Mouse (Mus musculus): ENCODE measurements at regions not wholly inside any gene's neighbourhood (a gene's known extent, or its start where the extent isn't known, plus 50 kb on each side); places are given as distances from the start of the nearest gene placed in this dataset.

DNA sequence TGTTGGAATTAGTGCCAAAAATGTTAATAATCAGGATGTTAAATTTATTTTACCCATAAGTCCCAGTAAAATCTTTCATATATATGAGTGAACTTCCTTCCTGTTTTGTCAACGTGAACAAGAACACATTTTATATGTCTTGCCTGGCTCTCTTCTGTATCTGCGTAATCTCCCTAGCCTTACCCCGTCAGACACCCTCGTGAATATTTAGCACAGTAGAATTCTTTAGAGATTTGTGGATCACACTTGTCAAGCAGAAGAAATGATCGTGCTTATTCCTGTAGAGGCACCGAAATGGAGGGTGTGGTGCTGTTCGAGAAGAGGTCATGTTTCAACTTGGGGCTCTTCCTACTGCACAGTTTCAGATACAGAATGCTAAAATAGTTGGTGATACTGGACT, 157.2 kb upstream of the Zbtb20 start:
- H3K9ac ChIP-seq (ENCODE audit: low read length): no peak overlapping the region
- no peak overlapping the region for H3K4me3 ChIP-seq (ENCODE audit: low read depth, low read length)
- ATAC-seq (replicated peaks; ENCODE audit: low FRiP score): no peak
- no peak overlapping the region for H3K4me2 ChIP-seq (ENCODE audit: low read depth, low read length, severe bottlenecking)
- 79% methylated on average over 7 of the region's 7 CpGs for WGBS
- 0 out of 2 replicates have a peak, but pooled peaks cover 9% of the 10 kb centered on the region for H3K4me1 ChIP-seq (replicated peaks; ENCODE audit: control insufficient read depth, insufficient read depth, low read length)
- DNase-seq (ENCODE audit: low spot score): no peak
- H3K9me3 ChIP-seq (ENCODE audit: control insufficient read depth, low read length): no peaks in the 10 kb centered on the region
- no peak overlapping the region for H3K27ac ChIP-seq (ENCODE audit: low read depth, low read length)
- no peaks in the 10 kb centered on the region for H3K27me3 ChIP-seq (ENCODE audit: control insufficient read depth, insufficient read depth, low read length)
- H3K36me3 ChIP-seq (ENCODE audit: control insufficient read depth, insufficient read depth, low read length): no peaks in the 10 kb centered on the region

DNA sequence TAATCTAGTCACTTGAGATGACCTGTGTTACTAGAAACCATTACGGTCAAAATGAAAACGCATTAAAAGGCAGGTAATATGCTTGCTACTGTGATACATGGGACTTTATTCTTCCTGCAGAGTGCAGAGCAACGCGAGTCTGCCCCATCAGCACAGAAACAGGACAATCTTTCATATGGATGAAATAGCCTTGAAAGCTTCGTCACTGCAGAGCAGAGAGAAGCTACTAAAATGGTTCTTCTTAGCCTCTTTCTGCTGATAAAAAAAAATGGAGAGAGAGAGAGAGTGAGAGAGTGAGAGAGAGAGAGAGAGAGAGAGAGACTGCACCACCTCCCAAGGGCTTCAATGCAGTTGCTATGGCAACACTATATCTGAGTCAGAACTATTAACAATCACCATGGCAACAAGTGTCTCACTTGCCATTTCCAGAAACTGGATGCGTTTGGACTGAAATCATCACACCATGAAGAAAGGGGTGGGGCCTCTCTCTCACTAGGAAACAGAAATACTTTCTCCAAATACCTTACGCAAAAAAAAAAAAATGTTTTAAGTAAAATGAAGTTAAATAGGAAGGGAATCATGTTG, 157.8 kb upstream of the Zbtb20 start:
- H3K27ac ChIP-seq (ENCODE audit: low read depth, low read length): peak overlapping the region; percentile 64; the same call in 1 of the 2 replicates
- H3K4me2 ChIP-seq (ENCODE audit: low read depth, low read length, severe bottlenecking): no peak overlapping the region
- no peaks in the 10 kb centered on the region for H3K27me3 ChIP-seq (ENCODE audit: control insufficient read depth, insufficient read depth, low read length)
- no peak overlapping the region for H3K4me3 ChIP-seq (ENCODE audit: low read depth, low read length)
- H3K36me3 ChIP-seq (ENCODE audit: control insufficient read depth, insufficient read depth, low read length): no peaks in the 10 kb centered on the region
- no peak overlapping the region; the same call in 1 of the 2 replicates for H3K9ac ChIP-seq (ENCODE audit: low read length)
- H3K9me3 ChIP-seq (ENCODE audit: control insufficient read depth, low read length): no peaks in the 10 kb centered on the region
- DNase-seq (ENCODE audit: low spot score) (no peak), ATAC-seq (replicated peaks; ENCODE audit: low FRiP score) (peak; percentile 89)
- H3K4me1 ChIP-seq (replicated peaks; ENCODE audit: control insufficient read depth, insufficient read depth, low read length): 0 out of 2 replicates have a peak, but pooled peaks cover 9% of the 10 kb centered on the region
- WGBS: 56% methylated on average over 7 of the region's 7 CpGs

DNA sequence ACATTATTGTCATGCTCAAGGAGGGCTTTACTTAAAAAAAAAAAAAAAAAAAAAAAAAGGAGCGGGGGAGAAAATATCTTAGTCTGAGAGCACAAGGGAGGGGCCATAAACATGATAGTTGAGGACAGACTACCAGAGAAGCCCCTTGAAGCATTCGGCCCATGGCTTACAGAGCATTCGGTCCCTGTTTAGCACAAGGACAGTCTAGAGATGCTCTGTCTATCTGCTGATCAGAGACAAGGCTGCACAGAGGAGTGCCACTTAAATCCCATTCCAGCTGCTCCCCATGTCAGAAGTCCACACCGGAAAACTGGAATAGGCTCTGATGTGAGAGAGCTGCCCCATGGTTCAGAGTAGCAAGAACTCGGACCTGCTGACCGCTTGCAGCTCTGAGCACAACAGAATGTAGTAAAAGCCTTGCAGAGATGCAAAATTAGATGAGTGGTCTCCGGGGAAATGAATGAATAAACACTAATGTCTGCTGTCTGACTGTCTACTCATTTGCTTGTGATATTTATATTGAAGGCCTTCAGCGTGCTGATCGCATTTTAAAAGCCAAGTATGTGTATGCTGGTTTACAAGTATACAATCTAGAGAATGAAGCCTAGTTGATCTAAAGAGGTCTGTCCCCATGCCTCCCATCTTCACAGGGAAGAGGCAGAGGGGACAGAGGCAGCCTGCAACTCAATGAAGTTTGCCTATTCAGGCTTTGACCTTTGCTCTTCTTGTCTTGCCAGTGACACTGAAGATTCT, 158.4 kb upstream of the Zbtb20 start:
- H3K27ac ChIP-seq (ENCODE audit: low read depth, low read length): peak overlapping the region; percentile 64; the same call in 1 of the 2 replicates
- H3K9me3 ChIP-seq (ENCODE audit: control insufficient read depth, low read length): no peaks in the 10 kb centered on the region
- H3K27me3 ChIP-seq (ENCODE audit: control insufficient read depth, insufficient read depth, low read length): no peaks in the 10 kb centered on the region
- no peak for DNase-seq (ENCODE audit: low spot score)
- no peaks in the 10 kb centered on the region for H3K36me3 ChIP-seq (ENCODE audit: control insufficient read depth, insufficient read depth, low read length)
- H3K9ac ChIP-seq (ENCODE audit: low read length): no peak overlapping the region; the same call in 1 of the 2 replicates
- H3K4me2 ChIP-seq (ENCODE audit: low read depth, low read length, severe bottlenecking): no peak overlapping the region
- no peak overlapping the region for H3K4me3 ChIP-seq (ENCODE audit: low read depth, low read length)
- WGBS: 82% methylated on average over 9 of the region's 9 CpGs
- peak; percentile 39; the same call in 1 of the 2 replicates for ATAC-seq (replicated peaks; ENCODE audit: low FRiP score)
- 0 out of 2 replicates have a peak, but pooled peaks cover 9% of the 10 kb centered on the region for H3K4me1 ChIP-seq (replicated peaks; ENCODE audit: control insufficient read depth, insufficient read depth, low read length)

DNA sequence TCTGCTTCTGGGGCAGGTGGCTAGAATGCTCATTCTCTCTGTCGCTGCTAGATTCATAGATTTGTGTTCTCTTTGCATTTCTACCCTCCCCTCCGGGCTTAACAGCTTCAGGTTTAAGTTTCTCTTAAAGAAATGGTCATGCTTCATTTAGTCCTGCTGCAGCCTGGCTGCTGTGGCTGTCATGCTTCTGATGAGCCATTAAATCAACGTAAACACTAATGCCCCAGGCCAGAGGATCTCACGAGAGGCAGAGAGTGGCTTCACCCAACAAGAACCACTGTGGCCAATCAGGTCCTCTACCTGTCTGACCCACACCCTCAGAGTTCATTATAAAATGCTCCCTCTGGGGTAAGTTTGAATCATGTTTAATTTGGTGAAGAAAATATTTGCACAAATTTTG, 173.0 kb upstream of the Zbtb20 start:
- Histone ChIP-seq H3K27me3 (ENCODE audit: control insufficient read depth, insufficient read depth, low read length) (no peaks in the 10 kb centered on the region), H3K36me3 (ENCODE audit: control insufficient read depth, insufficient read depth, low read length) (no peaks in the 10 kb centered on the region), H3K27ac (ENCODE audit: low read depth, low read length) (no peak overlapping the region), H3K4me2 (ENCODE audit: low read depth, low read length, severe bottlenecking) (no peak overlapping the region), H3K9me3 (ENCODE audit: control insufficient read depth, low read length) (no peaks in the 10 kb centered on the region), H3K4me3 (ENCODE audit: low read depth, low read length) (no peak overlapping the region), H3K4me1 (replicated peaks; ENCODE audit: control insufficient read depth, insufficient read depth, low read length) (no peaks in the 10 kb centered on the region), H3K9ac (ENCODE audit: low read length) (no peak overlapping the region)
- DNase-seq (ENCODE audit: low spot score) (no peak), ATAC-seq (replicated peaks; ENCODE audit: low FRiP score) (no peak)
- WGBS: 41% methylated on average over 4 of the region's 4 CpGs

DNA sequence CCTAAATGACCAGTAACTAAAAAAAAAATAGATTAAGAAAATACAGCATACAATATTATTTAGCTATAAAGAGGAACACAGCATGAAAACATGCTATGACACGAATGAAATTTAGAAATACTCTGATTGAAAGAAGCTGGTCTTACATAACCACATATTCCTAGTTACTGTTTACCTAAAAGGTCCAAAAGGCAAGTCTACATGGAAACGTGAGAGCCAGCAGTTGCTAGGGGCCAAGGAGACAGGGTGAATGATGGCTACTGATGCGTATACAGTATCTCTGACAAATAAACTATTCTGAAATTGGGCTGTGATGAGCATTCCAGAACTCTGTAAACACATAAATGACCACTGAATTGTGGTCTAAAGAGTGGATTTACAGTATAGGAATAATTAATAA, 194.5 kb upstream of the Zbtb20 start:
- H3K9ac ChIP-seq (ENCODE audit: low read length): no peak overlapping the region
- WGBS: 86% methylated on average over 3 of the region's 3 CpGs
- DNase-seq (ENCODE audit: low spot score): no peak

DNA sequence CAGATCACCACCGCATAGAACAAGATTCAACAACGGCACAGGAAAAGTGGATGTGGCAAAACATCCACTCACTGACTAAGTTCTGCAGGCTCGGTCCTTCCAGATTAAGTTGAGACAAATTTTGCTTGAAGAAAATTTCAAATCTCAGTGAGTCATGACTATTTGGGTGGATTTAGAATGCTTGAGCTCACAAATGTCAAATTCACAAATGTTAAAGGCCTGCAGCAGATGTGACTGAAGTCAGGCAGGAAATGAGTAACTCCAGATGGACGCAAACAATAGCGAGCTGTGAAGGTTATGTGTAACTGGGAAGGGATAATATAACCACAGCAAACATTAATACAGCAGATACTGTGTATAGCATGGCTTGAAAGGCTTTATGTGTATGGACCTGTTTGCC, 198.5 kb upstream of the Zbtb20 start:
- H3K36me3 ChIP-seq (ENCODE audit: control insufficient read depth, insufficient read depth, low read length): no peaks in the 10 kb centered on the region
- ATAC-seq (replicated peaks; ENCODE audit: low FRiP score) (no peak), DNase-seq (ENCODE audit: low spot score) (no peak)
- no peak overlapping the region for H3K4me2 ChIP-seq (ENCODE audit: low read depth, low read length, severe bottlenecking)
- 90% methylated on average over 5 of the region's 5 CpGs for WGBS
- no peaks in the 10 kb centered on the region for H3K4me1 ChIP-seq (replicated peaks; ENCODE audit: control insufficient read depth, insufficient read depth, low read length)
- H3K27me3 ChIP-seq (ENCODE audit: control insufficient read depth, insufficient read depth, low read length): no peaks in the 10 kb centered on the region
- no peak overlapping the region for H3K4me3 ChIP-seq (ENCODE audit: low read depth, low read length)
- no peak overlapping the region for H3K9ac ChIP-seq (ENCODE audit: low read length)
- no peak overlapping the region for H3K27ac ChIP-seq (ENCODE audit: low read depth, low read length)
- no peaks in the 10 kb centered on the region for H3K9me3 ChIP-seq (ENCODE audit: control insufficient read depth, low read length)

More for the DNA sequence above, 194.5 kb upstream of the Zbtb20 start:
- ATAC-seq (replicated peaks; ENCODE audit: low FRiP score): no peak
- no peak overlapping the region for H3K27ac ChIP-seq (ENCODE audit: low read depth, low read length)
- H3K9me3 ChIP-seq (ENCODE audit: control insufficient read depth, low read length): no peaks in the 10 kb centered on the region
- no peaks in the 10 kb centered on the region for H3K4me1 ChIP-seq (replicated peaks; ENCODE audit: control insufficient read depth, insufficient read depth, low read length)
- no peak overlapping the region for H3K4me3 ChIP-seq (ENCODE audit: low read depth, low read length)
- H3K36me3 ChIP-seq (ENCODE audit: control insufficient read depth, insufficient read depth, low read length): no peaks in the 10 kb centered on the region
- H3K27me3 ChIP-seq (ENCODE audit: control insufficient read depth, insufficient read depth, low read length): no peaks in the 10 kb centered on the region
- no peak overlapping the region for H3K4me2 ChIP-seq (ENCODE audit: low read depth, low read length, severe bottlenecking)

DNA sequence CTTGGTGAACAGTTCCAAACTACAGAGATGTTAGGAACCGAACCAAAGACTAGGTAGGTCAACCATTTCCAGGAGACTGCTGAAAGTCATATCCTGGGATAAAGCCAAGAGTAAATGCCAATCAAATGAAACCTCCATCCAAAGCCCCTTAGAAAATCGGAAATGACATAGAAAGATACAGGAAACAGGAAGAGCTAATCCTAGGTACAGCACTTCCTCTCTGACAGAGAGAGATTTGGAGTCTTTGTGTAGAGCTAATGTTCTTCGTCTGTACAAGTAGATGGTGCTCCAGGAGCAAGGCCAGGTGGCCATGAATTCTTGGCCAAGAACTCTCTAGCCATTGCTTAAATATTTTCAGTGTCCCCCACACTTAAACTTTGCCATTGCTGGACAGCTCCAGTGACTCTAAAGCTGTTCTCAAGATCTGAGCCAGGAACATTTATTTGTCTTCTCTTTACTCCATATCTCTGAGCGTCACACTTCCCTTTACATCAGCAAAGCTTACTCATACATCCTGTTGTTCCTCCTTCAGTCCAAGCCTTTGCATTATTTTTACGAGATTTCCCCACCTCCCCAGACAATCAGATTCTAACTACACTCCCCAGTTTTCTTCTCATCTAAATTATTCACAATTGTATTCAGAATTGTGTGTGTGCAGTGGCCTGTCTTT, 199.1 kb upstream of the Zbtb20 start:
- WGBS: 82% methylated on average over 5 of the region's 5 CpGs

DNA sequence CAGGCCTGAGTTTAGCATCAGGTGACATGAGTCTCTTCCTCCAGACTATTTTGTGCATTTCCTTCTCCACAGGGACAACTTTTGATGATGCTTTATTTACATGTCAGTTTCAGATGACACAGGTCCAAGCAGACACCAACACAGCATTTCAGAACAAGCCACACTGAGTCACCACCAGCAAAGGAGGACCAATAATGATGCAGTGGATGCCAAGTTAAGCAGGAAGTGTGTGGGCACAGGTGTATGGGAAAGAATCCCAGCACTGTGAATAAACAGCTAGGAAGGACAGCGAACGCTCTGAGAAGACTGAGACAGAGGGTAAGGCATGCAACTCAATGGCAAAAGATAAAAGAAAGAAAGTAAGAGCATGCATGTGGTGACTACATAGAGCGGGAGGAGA, 200.7 kb upstream of the Zbtb20 start:
- no peak for DNase-seq (ENCODE audit: low spot score)
- H3K36me3 ChIP-seq (ENCODE audit: control insufficient read depth, insufficient read depth, low read length): no peaks in the 10 kb centered on the region
- H3K27me3 ChIP-seq (ENCODE audit: control insufficient read depth, insufficient read depth, low read length): no peaks in the 10 kb centered on the region
- H3K4me3 ChIP-seq (ENCODE audit: low read depth, low read length): no peak overlapping the region
- ATAC-seq (replicated peaks; ENCODE audit: low FRiP score): no peak
- WGBS: 90% methylated on average over 3 of the region's 3 CpGs
- no peak overlapping the region for H3K4me2 ChIP-seq (ENCODE audit: low read depth, low read length, severe bottlenecking)
- no peak overlapping the region for H3K27ac ChIP-seq (ENCODE audit: low read depth, low read length)
- no peak overlapping the region for H3K9ac ChIP-seq (ENCODE audit: low read length)
- H3K4me1 ChIP-seq (replicated peaks; ENCODE audit: control insufficient read depth, insufficient read depth, low read length): no peaks in the 10 kb centered on the region
- H3K9me3 ChIP-seq (ENCODE audit: control insufficient read depth, low read length): no peaks in the 10 kb centered on the region

More for the DNA sequence above, 199.1 kb upstream of the Zbtb20 start:
- Histone ChIP-seq H3K9me3 (ENCODE audit: control insufficient read depth, low read length) (no peaks in the 10 kb centered on the region), H3K36me3 (ENCODE audit: control insufficient read depth, insufficient read depth, low read length) (no peaks in the 10 kb centered on the region), H3K4me3 (ENCODE audit: low read depth, low read length) (no peak overlapping the region), H3K27ac (ENCODE audit: low read depth, low read length) (no peak overlapping the region), H3K4me1 (replicated peaks; ENCODE audit: control insufficient read depth, insufficient read depth, low read length) (no peaks in the 10 kb centered on the region), H3K9ac (ENCODE audit: low read length) (no peak overlapping the region), H3K27me3 (ENCODE audit: control insufficient read depth, insufficient read depth, low read length) (no peaks in the 10 kb centered on the region), H3K4me2 (ENCODE audit: low read depth, low read length, severe bottlenecking) (no peak overlapping the region)
- DNase-seq (ENCODE audit: low spot score) (no peak), ATAC-seq (replicated peaks; ENCODE audit: low FRiP score) (no peak)

Data from forebrain, embryonic 11.5 days (tissue).